Mouse (Mus musculus) G1E (cell line): ENCODE data around the gene Nudt8.

Experiments
- CTCF ChIP-seq: IDR thresholded peaks from 2 replicates; pipeline ENCODE4 v1.5.1; 2012; ENCODE audit warnings: low read depth, low read length, inconsistent platforms, mixed read lengths
- GATA1 ChIP-seq: IDR thresholded peaks from 2 replicates; pipeline ENCODE4 v1.6.1; 2012; ENCODE audit warnings: borderline replicate concordance, low read length, inconsistent platforms, mixed read lengths
- GATA2 ChIP-seq: IDR thresholded peaks from 2 replicates; pipeline ENCODE4 v1.6.1; 2012; ENCODE audit warnings: low read depth, low read length, inconsistent platforms, borderline replicate concordance
- POLR2AphosphoS5 ChIP-seq: IDR thresholded peaks from 2 replicates; pipeline ENCODE4 v1.6.1; 2012; ENCODE audit warnings: low read depth, low read length, inconsistent platforms; ENCODE audit not compliant: insufficient replicate concordance
- TAL1 ChIP-seq: conservative IDR thresholded peaks from 2 replicates; pipeline ENCODE4 v1.6.1; 2012; ENCODE audit warnings: low read depth, low read length, inconsistent platforms, mixed read lengths

DNA sequence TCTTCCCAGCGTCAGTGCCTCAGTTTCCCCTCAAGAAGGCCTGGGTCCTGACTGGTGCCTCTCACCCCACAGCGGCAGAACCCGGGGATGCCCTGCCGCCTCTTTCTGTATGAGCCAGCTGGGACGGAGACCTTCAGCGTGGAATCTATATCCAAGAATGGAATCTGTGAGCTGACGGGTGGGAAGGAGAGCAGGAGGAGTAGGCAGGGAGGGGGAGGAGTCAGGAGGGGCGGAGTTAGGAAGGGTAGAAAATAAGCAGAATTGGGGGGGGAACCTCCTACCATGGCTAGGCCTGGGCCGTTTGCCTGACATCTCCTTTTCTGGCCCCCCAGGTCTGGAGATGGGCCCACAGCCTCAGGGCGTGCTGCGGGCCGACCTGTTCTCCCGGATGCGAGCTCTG, 12.3 kb upstream of the Nudt8 start:
- no peak for TF ChIP-seq CTCF
- TF ChIP-seq TAL1: no peak
- no peak for TF ChIP-seq GATA1
- no peak for TF ChIP-seq POLR2AphosphoS5
- no peak for TF ChIP-seq GATA2
